Mouse (Mus musculus) ES-E14 (cell line): ENCODE data around the gene Jam3.

Experiments used
- CHD2 ChIP-seq: IDR thresholded peaks from 2 replicates; pipeline ENCODE4 v1.6.1; 2014; ENCODE audit warnings: mild to moderate bottlenecking, low read depth, low read length, inconsistent platforms
- HCFC1 ChIP-seq: IDR thresholded peaks from 2 replicates; pipeline ENCODE4 v1.6.1; 2012; ENCODE audit warnings: low read length, inconsistent platforms, borderline replicate concordance; ENCODE audit not compliant: insufficient read depth
- MAFK ChIP-seq: IDR thresholded peaks from 2 replicates; pipeline ENCODE4 v1.6.1; 2014; ENCODE audit warnings: mild to moderate bottlenecking, low read depth, low read length, inconsistent platforms; ENCODE audit not compliant: insufficient read depth
- ZC3H11A ChIP-seq: IDR thresholded peaks from 2 replicates; pipeline ENCODE4 v1.6.1; 2012; ENCODE audit warnings: low read depth, mild to moderate bottlenecking, inconsistent platforms, low read length, borderline replicate concordance
- ZNF384 ChIP-seq: IDR thresholded peaks from 2 replicates; pipeline ENCODE4 v1.6.1; 2012; ENCODE audit warnings: low read depth, low read length, inconsistent platforms

DNA sequence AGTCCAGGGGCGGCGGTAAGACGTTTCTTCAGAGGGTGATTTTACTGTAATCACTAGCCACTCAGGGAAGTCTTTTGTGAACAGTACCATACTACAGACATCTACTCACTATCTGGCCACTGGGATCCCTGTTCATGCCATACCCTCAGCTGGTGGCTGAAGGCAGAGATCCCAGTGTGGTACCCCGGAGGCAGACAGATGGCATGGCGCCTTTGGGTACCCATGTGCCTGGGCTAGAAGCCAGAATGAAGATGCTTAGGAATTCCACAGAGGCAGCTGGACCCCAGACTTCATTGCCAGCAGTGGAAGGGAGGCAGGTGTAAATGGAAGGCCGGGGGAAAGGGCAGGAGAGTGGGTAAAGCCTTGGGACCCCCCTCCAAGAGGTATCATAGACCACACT is 49.0 kb upstream of the Jam3 start:
- TF ChIP-seq HCFC1 (no peak), CHD2 (no peak), ZC3H11A (no peak), ZNF384 (no peak), MAFK (no peak)
